Mouse (Mus musculus) stomach, postnatal 0 days (tissue): ENCODE data around the gene Atxn10. TPM values are rescaled to one million over a fixed set of nuclear protein-coding genes. Genes with fewer than 3 reads are reported as not detected.
A peak's percentile ranks its signal among the peaks of the same experiment; 100 is the strongest.

Experiments used
- ATAC-seq: fragments of 200-750 bp; cut with Nextera tagmentation; 2 replicates; pipeline ENCODE4 v1.8.0; 2017; ENCODE audit not compliant: low FRiP score, low TSS enrichment
- DNase-seq: peaks from one replicate; pipeline ENCODE4 v3.0.0-alpha.2; 2016; ENCODE audit warnings: low spot score
- H3K27ac ChIP-seq: fragments of 300-500 bp; sonication (generic); replicated peaks from 2 replicates; pipeline ENCODE4 v1.5.1; 2014; ENCODE audit warnings: mild to moderate bottlenecking, control low read depth
- H3K27me3 ChIP-seq: fragments of 300-500 bp; sonication (generic); 2 replicates; pipeline ENCODE4 v1.6.1; 2014; ENCODE audit warnings: low read length; ENCODE audit not compliant: control insufficient read depth, insufficient read depth
- H3K36me3 ChIP-seq: fragments of 300-500 bp; sonication (generic); 2 replicates; pipeline ENCODE4 v1.6.1; 2014; ENCODE audit warnings: low read length, mixed read lengths; ENCODE audit not compliant: control insufficient read depth, insufficient read depth
- H3K4me1 ChIP-seq: fragments of 300-500 bp; sonication (generic); replicated peaks from 2 replicates; pipeline ENCODE4 v1.6.1; 2014; ENCODE audit warnings: antibody characterized with exemption; ENCODE audit not compliant: control insufficient read depth, insufficient read depth
- H3K4me2 ChIP-seq: fragments of 300-500 bp; sonication (generic); replicated peaks from 2 replicates; pipeline ENCODE4 v1.6.1; 2014; ENCODE audit warnings: low read depth, mild to moderate bottlenecking, control low read depth, moderate library complexity
- H3K4me3 ChIP-seq: fragments of 300-500 bp; sonication (generic); 2 replicates; pipeline ENCODE4 v1.5.1; 2014; ENCODE audit warnings: low read depth, low read length, control low read depth
- H3K9ac ChIP-seq: fragments of 300-500 bp; sonication (generic); 2 replicates; pipeline ENCODE4 v1.6.1; 2014; ENCODE audit warnings: mild to moderate bottlenecking, low read length, control low read depth, mixed read lengths
- H3K9me3 ChIP-seq: fragments of 300-500 bp; sonication (generic); 2 replicates; pipeline ENCODE4 v1.6.1; 2016; ENCODE audit warnings: low read length; ENCODE audit not compliant: control insufficient read depth
- CTCF ChIP-seq: IDR thresholded peaks from 2 replicates; pipeline ENCODE4 v1.5.1; 2016; ENCODE audit warnings: antibody characterized with exemption, low read depth, mild to moderate bottlenecking, moderate library complexity
- EP300 ChIP-seq: optimal IDR thresholded peaks from 2 replicates; pipeline ENCODE3; 2016; ENCODE audit warnings: antibody characterized with exemption
- WGBS: fragments of 180-500 bp; shearing (Covaris S2); extraction: QIAGEN DNeasy Blood & Tissue Kit; methylation state at CpG from one replicate; pipeline ENCODE4 v1.1.7; 2014; 5-methylcytosine and 5-hydroxymethylcytosine counted together
- polyA plus RNA-seq: library from polyadenylated mRNA; unstranded; fragments of >200 nt; fragmentation: Nextera tagmentation; extraction: Ambion mirVana; gene quantifications from 2 replicates; pipeline ENCODE4 v1.2.1, GENCODE M21; 2015

The Atxn10 gene
- polyA plus RNA-seq, 1 experiment from 2014 or later = 124 TPM

DNA sequence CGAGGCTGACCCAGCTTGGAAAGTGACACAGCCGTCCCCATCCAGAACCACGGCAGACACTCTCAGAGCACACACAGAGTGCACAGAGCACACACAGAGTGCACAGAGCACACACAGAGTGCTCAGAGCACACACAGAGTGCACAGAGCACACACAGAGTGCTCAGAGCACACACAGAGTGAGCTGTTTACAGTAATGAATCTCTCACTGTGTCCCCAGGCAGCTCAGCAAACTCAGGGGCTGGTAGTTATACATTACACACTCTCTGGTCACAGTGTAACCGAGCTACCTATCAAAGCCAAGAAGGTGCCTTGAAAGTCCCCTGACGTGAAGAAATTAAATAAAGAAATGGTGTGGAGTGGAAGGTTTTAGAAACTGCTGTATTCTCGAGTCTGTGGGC is 133.4 kb downstream of the Atxn10 start:
- ATAC-seq (no peak), DNase-seq (no peak)
- Histone ChIP-seq H3K4me1 (no peaks in the 10 kb centered on the region), H3K9ac (no peak overlapping the region), H3K27ac (no peak overlapping the region), H3K27me3 (no peaks in the 10 kb centered on the region), H3K9me3 (no peaks in the 10 kb centered on the region), H3K4me2 (no peak overlapping the region), H3K4me3 (no peak overlapping the region), H3K36me3 (peaks cover 8% of the 10 kb centered on the region; the same call in 1 of the 2 replicates)
- WGBS = 69% methylated on average over 6 of the region's 6 CpGs
- TF ChIP-seq EP300 = no peak
- TF ChIP-seq CTCF = no peak

DNA sequence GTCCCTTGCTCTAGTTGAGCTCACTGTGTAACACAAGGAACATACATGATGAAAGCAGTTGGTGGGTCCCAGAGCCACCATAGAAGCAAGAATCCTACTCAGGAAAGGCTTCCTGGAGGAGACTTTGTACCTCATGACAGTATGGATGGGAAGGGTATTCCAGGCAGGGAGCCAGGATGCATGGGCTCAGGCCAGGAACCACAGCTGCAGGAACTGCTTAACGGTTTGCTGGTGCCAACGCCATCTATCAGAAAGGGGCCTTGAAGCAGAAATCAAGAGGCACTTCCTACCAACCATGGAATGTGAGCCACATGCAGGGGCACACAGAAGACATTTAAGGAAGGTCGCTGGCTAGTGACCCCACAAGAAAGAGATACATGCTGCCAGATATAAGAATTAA is 138.7 kb downstream of the Atxn10 start:
- Histone ChIP-seq H3K4me3 (no peak overlapping the region), H3K36me3 (no peaks in the 10 kb centered on the region), H3K4me1 (no peaks in the 10 kb centered on the region), H3K27me3 (no peaks in the 10 kb centered on the region), H3K27ac (no peak overlapping the region), H3K4me2 (no peak overlapping the region), H3K9me3 (no peaks in the 10 kb centered on the region), H3K9ac (no peak overlapping the region)
- WGBS = 60% methylated on average over 3 of the region's 3 CpGs
- TF ChIP-seq CTCF = no peak
- TF ChIP-seq EP300 = no peak
- ATAC-seq (no peak; the same call in 1 of the 2 replicates), DNase-seq (no peak)

DNA sequence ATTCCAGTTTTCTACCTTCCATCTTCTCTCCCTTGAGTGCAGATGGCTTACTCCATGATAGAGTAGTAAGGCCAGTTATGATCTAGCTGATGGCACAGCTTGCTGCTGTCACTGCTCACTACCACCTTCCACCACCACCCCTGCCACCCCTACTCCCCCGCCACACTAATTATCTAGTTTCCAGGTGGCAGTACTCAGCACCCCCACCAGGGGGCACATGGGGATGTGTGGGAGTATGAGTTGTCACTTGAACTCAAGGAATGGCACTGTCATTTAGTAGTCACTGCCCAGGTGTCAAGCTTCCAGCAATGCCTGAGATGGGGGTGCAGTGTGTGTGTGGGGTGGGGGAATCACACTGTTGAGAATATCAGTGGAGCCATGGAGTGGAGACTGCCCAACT is 141.5 kb downstream of the Atxn10 start:
- DNase-seq = peak; percentile 75

DNA sequence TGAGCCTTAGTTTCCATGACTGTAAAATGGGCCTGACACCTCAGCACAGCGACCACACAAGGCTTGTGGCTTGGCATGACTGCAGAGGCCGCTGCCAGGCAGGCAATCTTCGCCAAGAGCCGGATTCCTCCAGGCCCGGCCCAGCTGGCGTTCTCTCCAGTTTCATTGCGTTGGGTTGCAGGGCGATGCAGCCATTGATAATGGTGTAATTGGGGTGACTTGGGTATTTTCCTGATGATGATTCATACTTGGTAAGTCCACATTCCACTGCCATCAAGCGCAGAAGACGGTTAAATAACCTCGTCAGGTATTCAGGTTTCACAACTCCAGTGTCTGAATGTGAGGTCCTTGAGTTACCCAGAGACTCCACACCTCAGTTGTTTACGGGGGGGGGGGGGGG is 143.3 kb downstream of the Atxn10 start:
- no peaks in the 10 kb centered on the region for H3K9me3 ChIP-seq
- H3K27ac ChIP-seq = peak overlapping the region; percentile 71
- DNase-seq (no peak), ATAC-seq (no peak)
- no peaks in the 10 kb centered on the region for H3K36me3 ChIP-seq
- H3K9ac ChIP-seq = no peak overlapping the region
- TF ChIP-seq EP300 (no peak), CTCF (no peak)
- no peaks in the 10 kb centered on the region for H3K4me1 ChIP-seq
- H3K4me3 ChIP-seq = no peak overlapping the region
- H3K27me3 ChIP-seq = no peaks in the 10 kb centered on the region
- 68% methylated on average over 11 of the region's 12 CpGs for WGBS
- no peak overlapping the region for H3K4me2 ChIP-seq

More for the DNA sequence above, 141.5 kb downstream of the Atxn10 start:
- no peak overlapping the region for H3K9ac ChIP-seq
- H3K27ac ChIP-seq = no peak overlapping the region
- no peaks in the 10 kb centered on the region for H3K4me1 ChIP-seq
- no peaks in the 10 kb centered on the region for H3K9me3 ChIP-seq
- H3K4me3 ChIP-seq = no peak overlapping the region
- no peak for ATAC-seq
- no peaks in the 10 kb centered on the region for H3K27me3 ChIP-seq
- peak; percentile 90 for TF ChIP-seq CTCF
- TF ChIP-seq EP300 = no peak
- 13% methylated on average over 1 of the region's 1 CpGs for WGBS
- no peak overlapping the region for H3K4me2 ChIP-seq
- no peaks in the 10 kb centered on the region for H3K36me3 ChIP-seq

DNA sequence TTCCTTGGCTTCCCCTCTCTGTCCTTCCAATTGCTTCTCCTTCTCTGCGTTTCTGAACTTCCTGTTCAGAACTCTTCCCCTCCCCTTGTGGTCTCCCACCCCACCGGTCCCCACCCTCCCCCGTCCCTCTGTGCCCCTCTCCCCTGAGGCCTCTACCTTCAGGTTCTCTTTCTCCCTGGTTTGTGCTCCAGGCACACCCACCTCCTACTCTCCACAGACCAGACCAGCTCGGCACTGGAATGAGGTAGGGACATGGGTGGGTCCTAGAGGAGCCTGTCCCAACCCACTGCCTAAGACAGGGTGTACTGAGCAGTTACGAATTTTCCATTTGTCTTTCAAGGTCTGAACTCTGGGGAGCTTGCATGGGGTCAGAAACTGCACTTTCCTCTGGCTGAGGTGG is 143.9 kb downstream of the Atxn10 start:
- DNase-seq (no peak), ATAC-seq (no peak)
- Histone ChIP-seq H3K4me2 (no peak overlapping the region), H3K27me3 (no peaks in the 10 kb centered on the region), H3K4me1 (no peaks in the 10 kb centered on the region), H3K9ac (no peak overlapping the region), H3K4me3 (no peak overlapping the region), H3K36me3 (no peaks in the 10 kb centered on the region), H3K27ac (peak overlapping the region; percentile 63), H3K9me3 (no peaks in the 10 kb centered on the region)
- WGBS = 36% methylated on average over 5 of the region's 5 CpGs
- TF ChIP-seq CTCF = no peak
- TF ChIP-seq EP300 = no peak

DNA sequence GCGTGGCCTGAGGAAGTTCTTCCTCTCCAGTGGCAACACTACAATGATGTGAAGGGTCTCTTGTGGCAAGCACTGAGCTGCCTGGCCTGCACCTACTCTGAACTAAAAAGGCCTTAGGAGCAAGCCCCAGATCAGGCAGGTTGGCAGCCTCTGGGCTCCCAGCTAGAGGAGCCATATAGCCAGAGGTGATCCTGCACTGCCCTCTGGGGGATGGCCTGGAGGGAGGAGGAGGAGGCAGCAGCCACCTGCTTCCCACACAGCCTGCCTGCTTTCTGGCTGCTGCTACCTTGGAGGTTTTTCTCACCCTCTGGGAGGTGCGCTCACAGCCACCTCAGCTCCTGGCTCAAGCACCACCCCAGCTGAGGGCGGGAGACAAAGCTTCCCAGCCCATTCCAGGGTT is 144.6 kb downstream of the Atxn10 start:
- TF ChIP-seq CTCF (peak; percentile 69), EP300 (no peak)
- H3K9ac ChIP-seq = no peak overlapping the region
- H3K4me3 ChIP-seq = no peak overlapping the region
- H3K9me3 ChIP-seq = no peaks in the 10 kb centered on the region
- H3K36me3 ChIP-seq = no peaks in the 10 kb centered on the region
- H3K27ac ChIP-seq = peak overlapping the region; percentile 63
- H3K27me3 ChIP-seq = no peaks in the 10 kb centered on the region
- peak; percentile 48; the same call in 1 of the 2 replicates for ATAC-seq
- peak; percentile 63 for DNase-seq
- no peaks in the 10 kb centered on the region for H3K4me1 ChIP-seq
- H3K4me2 ChIP-seq = no peak overlapping the region
- 28% methylated on average over 3 of the region's 3 CpGs for WGBS
